Mouse (Mus musculus): ENCODE data around the gene Plscr1. TPM values are rescaled to one million over a fixed set of nuclear protein-coding genes. Genes with fewer than 3 reads are reported as not detected.

Gene Plscr1
- 20.4 and 21.0 TPM in 2 replicates for polyA plus RNA-seq (2015; fragmentation: Nextera tagmentation; extraction: Ambion mirVana)

- H3K4me2 ChIP-seq (replicated peaks): peak within 1 kb of the TSS; percentile 62
- H3K4me3 ChIP-seq: peak within 1 kb of the TSS; percentile 67
- H3K27me3 ChIP-seq: no peaks in the 10 kb centered on the region
- no peaks in the 10 kb centered on the region for H3K36me3 ChIP-seq
- H3K27ac ChIP-seq: peak within 1 kb of the TSS; percentile 87
- peaks cover 8% of the 10 kb centered on the region for H3K4me1 ChIP-seq
- no peak for ATAC-seq (ENCODE audit: low FRiP score, low read depth)
- whole genome bisulfite sequencing: 29% methylated on average over 7 of the region's 7 CpGs
- peak within 1 kb of the TSS; percentile 82 for H3K9ac ChIP-seq
- H3K9me3 ChIP-seq: no peaks in the 10 kb centered on the region
These were observed at the start of gene Plscr1 for GRCm38 (mm10) chr9:92249447-92249852. Gene Plscr1 (plus strand): TSS chr9:92249750.

GRCm38 (mm10) chr9:92204397-92204796, 45.2 kb upstream of the Plscr1 start:
- Histone ChIP-seq H3K27ac (no peak overlapping the region), H3K4me1 (no peaks in the 10 kb centered on the region), H3K9me3 (no peaks in the 10 kb centered on the region), H3K4me3 (no peak overlapping the region), H3K9ac (no peak overlapping the region), H3K4me2 (replicated peaks) (no peak overlapping the region), H3K27me3 (no peaks in the 10 kb centered on the region), H3K36me3 (no peaks in the 10 kb centered on the region)
- WGBS: 23% methylated on average over 2 of the region's 2 CpGs
- no peak for ATAC-seq (ENCODE audit: low FRiP score, low read depth)

GRCm38 (mm10) chr9:92207307-92207706, 42.2 kb upstream of the Plscr1 start:
- 44% methylated on average over 4 of the region's 4 CpGs for WGBS
- Histone ChIP-seq H3K27ac (no peak overlapping the region), H3K4me1 (no peaks in the 10 kb centered on the region), H3K27me3 (no peaks in the 10 kb centered on the region), H3K9me3 (no peaks in the 10 kb centered on the region), H3K9ac (no peak overlapping the region), H3K36me3 (no peaks in the 10 kb centered on the region), H3K4me3 (no peak overlapping the region), H3K4me2 (replicated peaks) (no peak overlapping the region)
- ATAC-seq (ENCODE audit: low FRiP score, low read depth): no peak

- H3K9ac ChIP-seq: no peak overlapping the region
- no peak for ATAC-seq (ENCODE audit: low FRiP score, low read depth)
- H3K9me3 ChIP-seq: no peaks in the 10 kb centered on the region
- no peaks in the 10 kb centered on the region for H3K27me3 ChIP-seq
- no peak overlapping the region for H3K27ac ChIP-seq
- 80% methylated on average over 8 of the region's 8 CpGs for WGBS
- no peaks in the 10 kb centered on the region for H3K36me3 ChIP-seq
- H3K4me2 ChIP-seq (replicated peaks): no peak overlapping the region
- H3K4me1 ChIP-seq: no peaks in the 10 kb centered on the region
- no peak overlapping the region for H3K4me3 ChIP-seq
These were observed 41.8 kb upstream of the Plscr1 start for GRCm38 (mm10) chr9:92207757-92208156.

- Histone ChIP-seq H3K9ac (no peak overlapping the region), H3K4me3 (no peak overlapping the region), H3K9me3 (no peaks in the 10 kb centered on the region), H3K27ac (no peak overlapping the region), H3K4me1 (no peaks in the 10 kb centered on the region), H3K4me2 (replicated peaks) (no peak overlapping the region), H3K36me3 (no peaks in the 10 kb centered on the region), H3K27me3 (no peaks in the 10 kb centered on the region)
- ATAC-seq (ENCODE audit: low FRiP score, low read depth): no peak
- 76% methylated on average over 3 of the region's 3 CpGs for WGBS
These were observed 39.7 kb upstream of the Plscr1 start for GRCm38 (mm10) chr9:92209850-92210249.

- no peaks in the 10 kb centered on the region for H3K9me3 ChIP-seq
- 78% methylated on average over 7 of the region's 7 CpGs for WGBS
These were observed 39.1 kb upstream of the Plscr1 start for GRCm38 (mm10) chr9:92210386-92210967.

GRCm38 (mm10) chr9:92211048-92211447, 38.5 kb upstream of the Plscr1 start:
- Histone ChIP-seq H3K4me2 (replicated peaks) (no peak overlapping the region), H3K9me3 (no peaks in the 10 kb centered on the region), H3K4me1 (no peaks in the 10 kb centered on the region), H3K4me3 (no peak overlapping the region), H3K27me3 (no peaks in the 10 kb centered on the region), H3K36me3 (no peaks in the 10 kb centered on the region), H3K9ac (no peak overlapping the region), H3K27ac (no peak overlapping the region)
- ATAC-seq (ENCODE audit: low FRiP score, low read depth): no peak
- whole genome bisulfite sequencing: 67% methylated on average over 3 of the region's 3 CpGs

More at GRCm38 (mm10) chr9:92210386-92210967, 39.1 kb upstream of the Plscr1 start:
- H3K36me3 ChIP-seq: no peaks in the 10 kb centered on the region
- no peak for ATAC-seq (ENCODE audit: low FRiP score, low read depth)
- H3K27me3 ChIP-seq: no peaks in the 10 kb centered on the region
- no peak overlapping the region for H3K4me3 ChIP-seq
- no peak overlapping the region for H3K9ac ChIP-seq
- no peak overlapping the region for H3K4me2 ChIP-seq (replicated peaks)
- H3K4me1 ChIP-seq: no peaks in the 10 kb centered on the region
- H3K27ac ChIP-seq: no peak overlapping the region

GRCm38 (mm10) chr9:92217484-92217883, 32.1 kb upstream of the Plscr1 start:
- no peaks in the 10 kb centered on the region for H3K27me3 ChIP-seq
- no peak overlapping the region for H3K4me2 ChIP-seq (replicated peaks)
- WGBS: 69% methylated on average over 4 of the region's 4 CpGs
- no peaks in the 10 kb centered on the region for H3K9me3 ChIP-seq
- ATAC-seq (ENCODE audit: low FRiP score, low read depth): no peak
- H3K27ac ChIP-seq: no peak overlapping the region
- H3K36me3 ChIP-seq: no peaks in the 10 kb centered on the region
- no peaks in the 10 kb centered on the region for H3K4me1 ChIP-seq
- H3K9ac ChIP-seq: no peak overlapping the region
- H3K4me3 ChIP-seq: no peak overlapping the region

- Histone ChIP-seq H3K4me3 (no peak overlapping the region), H3K27ac (no peak overlapping the region), H3K4me2 (replicated peaks) (no peak overlapping the region), H3K36me3 (no peaks in the 10 kb centered on the region), H3K9me3 (no peaks in the 10 kb centered on the region), H3K4me1 (no peaks in the 10 kb centered on the region), H3K9ac (no peak overlapping the region), H3K27me3 (no peaks in the 10 kb centered on the region)
- no peak for ATAC-seq (ENCODE audit: low FRiP score, low read depth)
- WGBS: 88% methylated on average over 2 of the region's 2 CpGs
These were observed 31.7 kb upstream of the Plscr1 start for GRCm38 (mm10) chr9:92217896-92218295.

- no peak overlapping the region for H3K9ac ChIP-seq
- 59% methylated on average over 3 of the region's 3 CpGs for WGBS
- no peaks in the 10 kb centered on the region for H3K4me1 ChIP-seq
- H3K27me3 ChIP-seq: no peaks in the 10 kb centered on the region
- no peak for ATAC-seq (ENCODE audit: low FRiP score, low read depth)
- no peaks in the 10 kb centered on the region for H3K36me3 ChIP-seq
- H3K27ac ChIP-seq: no peak overlapping the region
- H3K4me3 ChIP-seq: no peak overlapping the region
- H3K4me2 ChIP-seq (replicated peaks): no peak overlapping the region
- H3K9me3 ChIP-seq: no peaks in the 10 kb centered on the region
These were observed 29.4 kb upstream of the Plscr1 start for GRCm38 (mm10) chr9:92220151-92220550.

GRCm38 (mm10) chr9:92221480-92221879, 28.1 kb upstream of the Plscr1 start:
- Histone ChIP-seq H3K27ac (no peak overlapping the region), H3K4me3 (no peak overlapping the region), H3K36me3 (no peaks in the 10 kb centered on the region), H3K4me2 (replicated peaks) (no peak overlapping the region), H3K9me3 (no peaks in the 10 kb centered on the region), H3K27me3 (no peaks in the 10 kb centered on the region), H3K4me1 (no peaks in the 10 kb centered on the region), H3K9ac (no peak overlapping the region)
- ATAC-seq (ENCODE audit: low FRiP score, low read depth): no peak

GRCm38 (mm10) chr9:92224598-92225231, 24.8 kb upstream of the Plscr1 start:
- H3K9ac ChIP-seq: no peak overlapping the region
- H3K36me3 ChIP-seq: no peaks in the 10 kb centered on the region
- no peaks in the 10 kb centered on the region for H3K4me1 ChIP-seq
- H3K27me3 ChIP-seq: no peaks in the 10 kb centered on the region
- H3K4me3 ChIP-seq: no peak overlapping the region
- no peak overlapping the region for H3K27ac ChIP-seq
- H3K4me2 ChIP-seq (replicated peaks): no peak overlapping the region
- 92% methylated on average over 1 of the region's 1 CpGs for WGBS
- no peak for ATAC-seq (ENCODE audit: low FRiP score, low read depth)
- no peaks in the 10 kb centered on the region for H3K9me3 ChIP-seq

- H3K9me3 ChIP-seq: no peaks in the 10 kb centered on the region
- no peak overlapping the region for H3K9ac ChIP-seq
- no peaks in the 10 kb centered on the region for H3K27me3 ChIP-seq
- 88% methylated on average over 3 of the region's 3 CpGs for WGBS
- H3K27ac ChIP-seq: no peak overlapping the region
- no peak overlapping the region for H3K4me2 ChIP-seq (replicated peaks)
- no peaks in the 10 kb centered on the region for H3K4me1 ChIP-seq
- H3K4me3 ChIP-seq: no peak overlapping the region
- H3K36me3 ChIP-seq: no peaks in the 10 kb centered on the region
- no peak for ATAC-seq (ENCODE audit: low FRiP score, low read depth)
These were observed 23.4 kb upstream of the Plscr1 start for GRCm38 (mm10) chr9:92226127-92226655.
